Comparison of ENCODE assay signal across 15 mouse cellular contexts in the genomic region with DNA sequence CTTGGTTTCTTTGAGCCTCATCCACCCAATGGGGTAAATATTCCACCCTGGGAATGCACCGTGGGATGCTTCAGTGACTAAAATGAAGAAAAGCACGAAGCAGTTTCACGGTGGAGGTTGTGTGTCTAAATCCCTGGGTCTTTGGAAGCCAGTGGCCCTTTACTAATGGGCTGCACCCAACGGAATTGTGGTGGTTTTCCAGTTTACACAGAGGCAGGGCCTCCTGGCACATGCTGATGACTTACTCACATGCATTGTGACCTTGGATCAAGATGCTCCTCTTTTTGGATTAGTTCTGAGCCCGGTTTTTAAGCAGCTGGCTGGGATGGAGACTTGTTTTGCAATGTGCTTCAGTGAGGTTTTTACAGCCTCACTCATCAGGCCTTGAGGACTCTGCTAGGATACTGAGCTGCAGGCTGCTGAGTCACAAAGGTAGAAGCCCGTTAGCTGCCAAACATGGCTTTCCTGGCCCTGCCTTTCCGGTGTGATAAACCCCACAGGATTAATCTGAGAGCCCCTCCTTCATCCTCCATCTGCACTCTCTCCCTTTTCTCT.
"Had no signal": no experiment of that assay in that cellular context is flagged by ENCODE, and none has a peak within 500 bp of the region (broad histone marks: within the 10 kb centered on the region; RNA-seq: fewer than 3 reads in every experiment).

No protein-coding gene starts in this region.

- ATAC-seq: lung, postnatal 0 days; midbrain, embryonic 16.5 days had no signal

- H3K36me3 ChIP-seq: limb, embryonic 10.5 days; liver, embryonic 15.5 days; midbrain, embryonic 12.5 days; stomach, embryonic 15.5 days had no signal

- H3K27ac ChIP-seq: left cerebral cortex, adult 2 months; limb, embryonic 10.5 days; liver, embryonic 15.5 days; midbrain, embryonic 12.5 days; stomach, embryonic 15.5 days had no signal

- H3K4me2 ChIP-seq: liver, embryonic 11.5 days; liver, embryonic 15.5 days; midbrain, embryonic 12.5 days; stomach, embryonic 15.5 days had no signal

- H3K9ac ChIP-seq: liver, embryonic 15.5 days; midbrain, embryonic 12.5 days; stomach, embryonic 15.5 days had no signal

- H3K4me3 ChIP-seq: left cerebral cortex, adult 2 months; limb, embryonic 10.5 days; liver, embryonic 15.5 days; midbrain, embryonic 12.5 days; stomach, embryonic 15.5 days had no signal

- H3K27me3 ChIP-seq: liver, embryonic 15.5 days; midbrain, embryonic 12.5 days; stomach, embryonic 15.5 days had no signal

- H3K9me3 ChIP-seq: limb, embryonic 10.5 days; liver, embryonic 15.5 days; midbrain, embryonic 12.5 days; stomach, embryonic 15.5 days had no signal

- DNase-seq: kidney, adult 8-10 months; kidney, postnatal 25 days; lung, adult 2 months; lung, postnatal 36 days; right cerebral cortex, adult 18-20 months; spleen, adult 18-20 months; thymus, postnatal 4 days had no signal

- H3K4me1 ChIP-seq: liver, embryonic 15.5 days had no signal
